Mouse (Mus musculus): Measurements from ENCODE around the gene Wdr63. TPM values are rescaled to one million over a fixed set of nuclear protein-coding genes. Genes with fewer than 3 reads are reported as not detected.
A peak's percentile ranks its signal among the peaks of the same experiment; 100 is the strongest.

Gene Wdr63
- polyA plus RNA-seq, 1 experiment from 2014 or later, result 0.20 TPM

DNA sequence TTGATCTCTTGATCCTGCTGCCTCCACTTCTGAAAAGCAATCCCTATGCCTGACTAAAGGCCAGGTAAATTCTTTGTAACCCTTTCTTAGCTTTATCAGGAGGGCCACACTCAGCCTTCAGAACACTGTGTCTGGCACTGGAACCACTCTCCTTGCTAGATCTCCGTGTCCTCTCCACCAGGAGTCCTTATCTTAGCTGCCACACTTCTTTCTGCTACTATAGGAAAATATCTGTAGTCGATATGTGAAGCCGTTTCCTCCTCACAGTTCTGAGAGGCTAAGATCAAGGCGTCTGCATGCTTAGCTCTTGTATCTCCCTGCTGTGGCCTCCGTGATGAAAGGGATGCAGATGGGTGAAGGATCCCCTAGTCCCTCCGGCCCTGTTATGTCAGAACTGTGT is 19.3 kb upstream of the Wdr63 start:
- no peaks in the 10 kb centered on the region for H3K27me3 ChIP-seq (ENCODE audit: insufficient read depth, low read length)
- peak; percentile 92 for TF ChIP-seq EP300 (IDR thresholded peaks at IDR 0.05; ENCODE audit: low read depth)
- TF ChIP-seq CTCF (IDR thresholded peaks at IDR 0.05; ENCODE audit: low read depth), result no peak
- H3K4me2 ChIP-seq (ENCODE audit: low read depth, low read length), result no peak overlapping the region
- no peaks in the 10 kb centered on the region for H3K36me3 ChIP-seq (replicated peaks; ENCODE audit: insufficient read depth, low read length)
- H3K27ac ChIP-seq (ENCODE audit: low read depth), result no peak overlapping the region
- H3K9me3 ChIP-seq (ENCODE audit: low read length), result no peaks in the 10 kb centered on the region
- ATAC-seq (peak; percentile 82), DNase-seq (no peak)
- H3K4me3 ChIP-seq (ENCODE audit: low read depth, low read length), result no peak overlapping the region
- H3K9ac ChIP-seq (replicated peaks), result no peak overlapping the region
- H3K4me1 ChIP-seq (ENCODE audit: insufficient read depth), result no peaks in the 10 kb centered on the region
- WGBS (ENCODE audit: insufficient replicate concordance), result 46% methylated on average over 6 of the region's 6 CpGs

DNA sequence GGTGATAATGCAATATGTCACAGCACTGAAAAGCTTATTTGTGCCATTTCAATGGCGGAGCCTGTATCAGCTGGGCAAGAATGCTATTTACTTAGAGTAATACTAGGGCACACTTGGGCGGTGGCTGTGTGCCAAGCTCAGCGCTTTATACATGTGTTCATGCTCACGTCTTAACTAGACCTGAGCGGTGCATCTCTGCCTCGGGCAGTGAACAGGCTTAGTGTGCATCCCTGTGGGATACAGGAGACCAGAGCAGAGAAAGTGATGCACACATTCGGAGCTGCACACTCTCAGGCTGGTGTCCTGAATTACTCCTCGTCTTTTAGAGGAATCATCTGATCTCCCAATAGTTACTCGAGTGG is 15.5 kb upstream of the Wdr63 start:
- TF ChIP-seq CTCF (IDR thresholded peaks at IDR 0.05; ENCODE audit: low read depth) (no peak), EP300 (IDR thresholded peaks at IDR 0.05; ENCODE audit: low read depth) (no peak)
- no peaks in the 10 kb centered on the region for H3K27me3 ChIP-seq (ENCODE audit: insufficient read depth, low read length)
- H3K4me2 ChIP-seq (ENCODE audit: low read depth, low read length), result no peak overlapping the region
- H3K27ac ChIP-seq (ENCODE audit: low read depth), result no peak overlapping the region
- no peak overlapping the region for H3K9ac ChIP-seq (replicated peaks)
- no peak overlapping the region for H3K4me3 ChIP-seq (ENCODE audit: low read depth, low read length)
- DNase-seq (no peak), ATAC-seq (no peak)
- no peaks in the 10 kb centered on the region for H3K9me3 ChIP-seq (ENCODE audit: low read length)
- WGBS (ENCODE audit: insufficient replicate concordance), result 79% methylated on average over 9 of the region's 9 CpGs
- H3K36me3 ChIP-seq (replicated peaks; ENCODE audit: insufficient read depth, low read length), result no peaks in the 10 kb centered on the region
- no peaks in the 10 kb centered on the region; the same call in 1 of the 2 replicates for H3K4me1 ChIP-seq (ENCODE audit: insufficient read depth)

DNA sequence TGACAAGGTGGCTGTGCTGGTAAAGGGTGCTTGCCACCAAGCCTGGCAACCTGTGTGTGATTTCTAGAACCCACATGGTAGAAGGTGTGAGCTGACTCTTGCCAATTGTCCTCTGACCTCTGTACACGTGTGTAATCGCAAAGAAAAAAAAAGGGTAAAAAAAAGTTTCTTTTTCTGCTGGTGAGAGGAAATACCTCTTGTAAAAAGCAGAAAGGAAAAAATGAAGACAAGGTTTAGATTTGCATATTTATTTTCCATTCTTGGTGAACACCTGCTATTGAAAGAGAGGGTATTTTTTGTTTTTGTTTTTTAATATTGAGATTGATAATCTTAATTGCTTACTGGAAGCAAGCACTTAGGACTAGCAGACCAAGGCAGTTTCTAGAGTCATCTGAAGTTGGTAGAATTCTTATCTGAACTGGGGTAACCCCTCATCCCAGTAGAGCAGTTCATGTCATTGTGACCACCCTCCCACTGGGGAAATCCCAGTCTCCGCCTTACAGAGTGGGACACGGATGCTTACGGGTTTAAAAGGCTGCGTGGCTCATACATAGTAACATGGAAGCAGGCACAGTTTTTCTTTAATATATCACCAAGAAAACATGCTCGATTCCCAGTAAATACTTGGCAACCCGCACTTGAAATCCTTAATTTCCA is 15.0 kb upstream of the Wdr63 start:
- Histone ChIP-seq H3K27ac (ENCODE audit: low read depth) (no peak overlapping the region), H3K9me3 (ENCODE audit: low read length) (no peaks in the 10 kb centered on the region), H3K27me3 (ENCODE audit: insufficient read depth, low read length) (no peaks in the 10 kb centered on the region), H3K9ac (replicated peaks) (no peak overlapping the region), H3K4me1 (ENCODE audit: insufficient read depth) (no peaks in the 10 kb centered on the region; the same call in 1 of the 2 replicates), H3K4me3 (ENCODE audit: low read depth, low read length) (no peak overlapping the region), H3K4me2 (ENCODE audit: low read depth, low read length) (no peak overlapping the region), H3K36me3 (replicated peaks; ENCODE audit: insufficient read depth, low read length) (no peaks in the 10 kb centered on the region)
- TF ChIP-seq CTCF (IDR thresholded peaks at IDR 0.05; ENCODE audit: low read depth) (no peak), EP300 (IDR thresholded peaks at IDR 0.05; ENCODE audit: low read depth) (no peak)
- ATAC-seq, result no peak
- 72% methylated on average over 8 of the region's 8 CpGs for WGBS (ENCODE audit: insufficient replicate concordance)
- DNase-seq, result no peak

DNA sequence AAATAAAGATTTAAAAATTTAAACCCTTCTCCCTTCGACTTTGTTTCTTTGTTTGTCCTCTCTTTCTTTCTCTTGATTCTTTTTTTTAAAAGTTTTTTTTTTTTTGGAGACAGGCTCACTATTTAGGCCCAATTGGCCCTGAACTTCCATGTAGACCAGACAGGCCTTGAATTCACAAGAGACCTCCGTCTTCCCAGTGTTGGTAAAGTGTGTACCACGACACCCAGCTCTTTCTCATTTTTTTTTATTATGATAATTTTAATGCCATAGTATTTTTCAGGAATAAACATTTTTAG is 14.1 kb upstream of the Wdr63 start:
- Histone ChIP-seq H3K4me1 (ENCODE audit: insufficient read depth) (no peaks in the 10 kb centered on the region; the same call in 1 of the 2 replicates), H3K4me2 (ENCODE audit: low read depth, low read length) (no peak overlapping the region), H3K27ac (ENCODE audit: low read depth) (no peak overlapping the region), H3K27me3 (ENCODE audit: insufficient read depth, low read length) (peaks cover 7% of the 10 kb centered on the region; the same call in 1 of the 2 replicates), H3K9me3 (ENCODE audit: low read length) (no peaks in the 10 kb centered on the region), H3K9ac (replicated peaks) (no peak overlapping the region), H3K36me3 (replicated peaks; ENCODE audit: insufficient read depth, low read length) (no peaks in the 10 kb centered on the region), H3K4me3 (ENCODE audit: low read depth, low read length) (no peak overlapping the region)
- 60% methylated on average over 3 of the region's 3 CpGs for WGBS (ENCODE audit: insufficient replicate concordance)
- no peak for TF ChIP-seq EP300 (IDR thresholded peaks at IDR 0.05; ENCODE audit: low read depth)
- TF ChIP-seq CTCF (IDR thresholded peaks at IDR 0.05; ENCODE audit: low read depth), result no peak
- DNase-seq (no peak), ATAC-seq (no peak)

GRCm38 (mm10) chr3:146121310-146122124 is 13.6 kb upstream of the Wdr63 start:
- WGBS (ENCODE audit: insufficient replicate concordance), result 14% methylated on average over 25 of the region's 25 CpGs
- ATAC-seq (no peak), DNase-seq (no peak)
- TF ChIP-seq CTCF (IDR thresholded peaks at IDR 0.05; ENCODE audit: low read depth) (no peak), EP300 (IDR thresholded peaks at IDR 0.05; ENCODE audit: low read depth) (no peak)
- peaks cover 13% of the 10 kb centered on the region; the same call in 1 of the 2 replicates for H3K27me3 ChIP-seq (ENCODE audit: insufficient read depth, low read length)
- H3K9ac ChIP-seq (replicated peaks), result no peak overlapping the region
- H3K36me3 ChIP-seq (replicated peaks; ENCODE audit: insufficient read depth, low read length), result no peaks in the 10 kb centered on the region
- H3K9me3 ChIP-seq (ENCODE audit: low read length), result no peaks in the 10 kb centered on the region
- no peak overlapping the region for H3K4me3 ChIP-seq (ENCODE audit: low read depth, low read length)
- H3K4me2 ChIP-seq (ENCODE audit: low read depth, low read length), result peak overlapping the region; percentile 1; the same call in 1 of the 2 replicates
- no peak overlapping the region for H3K27ac ChIP-seq (ENCODE audit: low read depth)
- H3K4me1 ChIP-seq (ENCODE audit: insufficient read depth), result no peaks in the 10 kb centered on the region; the same call in 1 of the 2 replicates

GRCm38 (mm10) chr3:146117997-146118457 is 10.1 kb upstream of the Wdr63 start:
- H3K4me2 ChIP-seq (ENCODE audit: low read depth, low read length), result no peak overlapping the region

More at GRCm38 (mm10) chr3:146117997-146118457, 10.1 kb upstream of the Wdr63 start:
- ATAC-seq (no peak), DNase-seq (no peak)
- TF ChIP-seq CTCF (IDR thresholded peaks at IDR 0.05; ENCODE audit: low read depth), result no peak
- TF ChIP-seq EP300 (IDR thresholded peaks at IDR 0.05; ENCODE audit: low read depth), result no peak
- H3K4me1 ChIP-seq (ENCODE audit: insufficient read depth), result no peaks in the 10 kb centered on the region; the same call in 1 of the 2 replicates
- H3K27me3 ChIP-seq (ENCODE audit: insufficient read depth, low read length), result peaks cover 15% of the 10 kb centered on the region; the same call in 1 of the 2 replicates
- H3K36me3 ChIP-seq (replicated peaks; ENCODE audit: insufficient read depth, low read length), result no peaks in the 10 kb centered on the region
- H3K27ac ChIP-seq (ENCODE audit: low read depth), result no peak overlapping the region
- 57% methylated on average over 9 of the region's 9 CpGs for WGBS (ENCODE audit: insufficient replicate concordance)
- H3K9me3 ChIP-seq (ENCODE audit: low read length), result no peaks in the 10 kb centered on the region
- no peak overlapping the region for H3K9ac ChIP-seq (replicated peaks)
- H3K4me3 ChIP-seq (ENCODE audit: low read depth, low read length), result no peak overlapping the region
